Mouse (Mus musculus) adrenal gland, postnatal 25 days (tissue): ENCODE measurements around the gene Vmn1r213. TPM values are rescaled to one million over a fixed set of nuclear protein-coding genes. Genes with fewer than 3 reads are reported as not detected.

Experiments
- DNase-seq: peaks from one replicate; pipeline ENCODE4 v3.0.0; 2021; ENCODE audit warnings: mixed read lengths
- long read RNA-seq: library from polyadenylated mRNA; stranded (forward); transcript quantifications from one replicate; pipeline ENCODE4 v2.0.0, GENCODE M21; 2021
- total RNA-seq: library from RNA; stranded (reverse); gene quantifications from 2 replicates; pipeline ENCODE4 v1.2.3, GENCODE M21; 2021

Gene Vmn1r213
- not detected in 2 replicates for total RNA-seq
- long read RNA-seq: 0 reads

DNA sequence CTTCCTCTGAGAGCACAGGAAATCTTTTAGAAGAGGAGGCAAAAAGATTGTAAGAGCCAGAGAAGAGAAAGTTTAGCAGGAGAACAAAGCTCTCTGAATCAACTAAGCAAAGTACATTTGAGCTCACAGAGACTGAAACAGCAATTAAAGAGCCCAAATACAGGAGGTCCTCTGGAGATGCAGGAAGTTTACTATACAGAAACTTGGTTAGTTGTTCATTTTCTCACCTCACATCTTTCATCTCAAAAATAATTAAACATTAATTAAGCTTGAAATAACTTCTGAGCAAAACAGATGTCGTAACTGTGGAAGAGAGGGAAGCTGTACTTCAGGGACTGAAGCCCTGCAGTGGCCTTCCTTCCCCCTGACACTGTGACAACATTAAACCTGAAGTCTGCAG, at the start of gene Vmn1r213:
Gene Vmn1r213, plus strand, starts transcription at position 301 of the 400 bp plus-strand sequence.
- DNase-seq: no peak

DNA sequence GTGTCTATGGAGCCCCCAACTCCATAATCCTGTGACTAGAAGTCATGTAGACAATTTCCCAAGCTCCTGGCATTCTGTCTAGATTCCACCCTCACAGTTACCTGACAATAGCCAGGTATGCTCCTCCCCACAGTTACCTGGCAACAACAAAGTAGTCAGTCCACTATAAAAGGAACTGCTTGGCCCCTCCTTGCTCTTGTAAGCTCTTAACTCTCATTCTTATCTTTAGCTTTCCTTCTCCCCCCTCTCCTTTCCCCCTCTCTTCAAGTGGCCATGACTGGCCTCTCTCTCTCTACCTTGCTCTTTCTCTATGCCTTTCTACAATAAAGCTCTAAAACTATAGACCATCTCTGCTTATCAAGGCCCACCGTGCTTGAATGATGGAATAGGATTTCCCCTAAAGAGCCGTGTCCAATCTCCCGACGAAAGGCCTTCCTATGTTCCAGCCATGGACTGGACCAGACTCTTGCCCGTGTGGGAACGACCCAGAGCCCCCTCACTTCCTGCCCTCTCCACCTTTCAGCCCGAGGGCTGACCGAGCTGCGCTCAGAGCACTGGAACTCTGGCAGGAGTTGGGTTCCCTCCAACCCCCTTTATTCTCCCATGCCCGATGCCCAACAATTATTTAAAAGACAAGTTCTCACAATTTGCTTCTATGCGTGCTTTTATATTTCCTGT, 17.1 kb upstream of the Vmn1r213 start:
- DNase-seq: no peak

DNA sequence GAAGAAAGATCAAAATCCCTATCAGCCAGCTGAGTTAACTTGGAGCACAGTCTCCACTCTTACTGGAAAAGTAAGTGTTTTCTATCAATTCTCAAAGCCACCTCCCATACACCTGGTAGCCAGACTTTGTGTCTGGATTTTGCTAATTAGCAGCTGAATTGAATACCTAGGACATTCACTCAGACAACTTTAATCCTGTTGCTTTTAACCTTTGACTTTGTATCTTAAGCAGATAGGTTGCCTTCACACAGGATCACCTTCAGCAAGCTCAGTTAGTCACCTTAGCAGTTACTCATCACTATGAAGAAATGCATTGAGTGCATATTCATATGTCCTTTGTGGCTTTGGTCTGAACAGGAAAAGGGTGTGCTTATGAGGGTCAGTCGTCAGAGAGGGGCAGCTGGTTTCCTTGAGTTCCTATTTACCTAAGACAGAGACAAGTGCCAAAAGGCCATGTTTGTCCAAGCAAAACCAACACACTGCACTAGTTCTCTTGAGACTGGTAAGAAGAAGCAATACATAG, 15.2 kb upstream of the Vmn1r213 start:
- no peak for DNase-seq

DNA sequence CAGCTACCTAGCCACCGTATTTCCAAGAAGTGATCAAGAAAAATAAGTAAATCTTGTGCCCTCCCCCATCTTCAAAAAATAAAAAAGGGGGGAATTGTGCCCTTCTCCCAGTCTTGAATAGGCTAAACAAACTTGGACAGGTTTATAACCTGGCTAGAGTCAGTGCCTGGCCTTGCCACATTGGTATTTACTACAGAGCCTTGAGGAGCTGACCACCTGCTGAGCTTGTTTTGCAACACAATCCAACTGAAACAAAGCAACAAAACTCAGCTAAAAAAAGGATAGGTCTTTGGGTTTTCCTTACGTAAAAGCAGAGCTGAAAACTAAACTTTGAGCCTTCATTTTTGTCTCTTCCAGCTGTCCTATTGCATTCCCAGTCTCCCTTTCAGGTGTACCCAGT, 14.7 kb upstream of the Vmn1r213 start:
- no peak for DNase-seq

DNA sequence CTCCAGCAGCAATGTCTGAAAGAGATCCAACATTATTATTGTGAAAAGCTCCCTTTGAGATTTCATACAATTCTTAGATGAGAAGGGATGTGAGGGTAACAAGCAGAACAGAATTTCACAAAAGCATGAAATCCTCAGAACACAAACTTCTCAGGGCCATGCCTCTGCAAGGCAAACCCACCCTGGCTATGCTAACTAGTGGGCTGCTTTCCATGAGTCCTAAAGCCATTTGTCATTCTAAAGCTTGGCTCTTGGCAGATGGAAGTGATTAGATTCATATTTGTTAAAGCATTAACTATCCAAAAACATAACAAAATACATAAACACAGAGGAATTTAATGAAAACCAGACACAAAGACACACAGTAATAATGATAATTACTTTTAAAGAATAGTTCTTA, 10.7 kb downstream of the Vmn1r213 start:
- no peak for DNase-seq

DNA sequence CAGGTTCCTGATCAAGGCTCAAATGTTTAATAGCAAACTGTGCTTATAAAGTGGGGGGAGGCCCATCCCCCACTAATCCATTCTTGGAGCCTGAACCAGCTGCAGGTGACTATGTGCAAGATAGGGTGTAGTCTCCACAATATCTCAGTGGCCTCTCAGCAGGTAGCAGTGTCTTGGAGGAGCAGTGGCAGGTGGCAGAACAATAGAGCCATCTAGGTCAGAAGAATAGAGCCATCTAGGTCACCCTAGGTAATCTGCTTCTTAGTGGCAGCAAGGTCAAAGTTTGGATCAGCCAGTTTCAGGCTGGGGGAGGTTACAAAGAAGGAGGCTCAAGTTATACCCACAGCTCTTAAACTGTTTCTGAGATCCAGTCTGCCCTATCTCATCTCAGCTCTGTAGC, 17.4 kb downstream of the Vmn1r213 start:
- DNase-seq: no peak

DNA sequence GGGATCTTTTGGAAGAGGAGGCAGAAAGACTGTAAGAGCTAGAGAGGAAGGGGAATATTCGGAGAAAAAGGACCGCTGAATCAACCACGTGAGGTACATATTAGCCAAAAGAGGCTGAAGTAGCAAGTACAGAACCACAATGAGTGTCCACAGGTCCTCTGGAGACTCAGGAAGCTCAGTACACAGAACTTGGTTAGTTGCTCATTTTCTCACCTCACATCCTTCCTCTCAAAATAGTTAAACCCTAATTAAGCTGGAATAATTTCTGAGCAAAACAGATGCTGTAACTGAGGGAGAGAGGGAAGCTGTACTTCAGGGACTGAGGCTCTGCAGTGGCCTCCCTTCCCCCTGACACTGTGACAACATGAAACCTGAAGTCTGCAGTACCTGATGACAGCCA, 22.7 kb downstream of the Vmn1r213 start, which contains the start of gene Vmn1r214:
Gene Vmn1r214, plus strand, starts transcription at position 301 of the 400 bp plus-strand sequence.
- DNase-seq: no peak

DNA sequence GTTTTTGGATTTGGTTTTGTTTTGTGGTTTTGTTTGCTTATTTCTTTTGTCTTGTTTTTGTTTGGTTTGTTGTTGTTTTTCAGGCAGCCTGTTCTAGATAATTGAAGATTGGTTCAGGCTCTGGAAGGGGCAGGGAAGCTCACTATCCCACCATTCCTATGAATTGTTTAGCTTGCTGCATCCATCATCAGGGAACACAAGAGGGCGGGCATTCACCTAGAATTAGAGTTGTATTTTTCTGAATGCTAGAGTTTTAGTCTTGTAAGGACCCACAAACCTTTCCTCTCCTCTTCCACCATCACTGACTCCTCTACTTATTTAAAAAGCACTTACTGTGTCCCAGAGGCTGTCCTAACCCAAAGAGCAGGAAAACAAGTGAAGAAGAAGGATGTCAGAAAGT, 50.3 kb downstream of the Vmn1r213 start:
- no peak for DNase-seq

Other genes starting within 250 kb of the Vmn1r213 start
- gene Vmn1r208, start 230.3 kb upstream of the Vmn1r213 start, total RNA-seq: not detected in 2 replicates
- 0.06 TPM in 1 of 2 replicates, not detected in the other for gene Vmn1r209, start 198.0 kb upstream of the Vmn1r213 start, total RNA-seq
- not detected in 2 replicates for gene Vmn1r210, start 176.3 kb upstream of the Vmn1r213 start, total RNA-seq
- gene Vmn1r211, start 150.1 kb upstream of the Vmn1r213 start, total RNA-seq: not detected in 2 replicates
- gene Vmn1r212, start 123.5 kb upstream of the Vmn1r213 start, total RNA-seq: not detected in 2 replicates
- not detected in 2 replicates for gene Vmn1r214, start 22.8 kb downstream of the Vmn1r213 start, total RNA-seq
- not detected in 2 replicates for gene Vmn1r215, start 60.4 kb downstream of the Vmn1r213 start, total RNA-seq
- gene Vmn1r217, start 110.6 kb downstream of the Vmn1r213 start, total RNA-seq: not detected in 2 replicates
- gene Vmn1r218, start 125.5 kb downstream of the Vmn1r213 start, total RNA-seq: not detected in 2 replicates
- not detected in 2 replicates for gene Vmn1r219, start 151.7 kb downstream of the Vmn1r213 start, total RNA-seq
- not detected in 2 replicates for gene Vmn1r220, start 180.3 kb downstream of the Vmn1r213 start, total RNA-seq
- gene Vmn1r221, start 206.5 kb downstream of the Vmn1r213 start, total RNA-seq: not detected in 2 replicates
- gene Vmn1r222, start 228.3 kb downstream of the Vmn1r213 start, total RNA-seq: not detected in 2 replicates
- not detected in 2 replicates for gene Vmn1r223, start 239.5 kb downstream of the Vmn1r213 start, total RNA-seq